Mouse (Mus musculus) ES-Bruce4 (cell line): ENCODE data around the gene Pck1.
A peak's percentile ranks its signal among the peaks of the same experiment; 100 is the strongest.

Experiments used
- CTCF ChIP-seq: IDR thresholded peaks from one replicate; pipeline ENCODE4 v1.8.1; 2011; ENCODE audit warnings: low read depth, low read length
- POLR2A ChIP-seq: IDR thresholded peaks from one replicate; pipeline ENCODE4 v1.8.1; 2011; ENCODE audit warnings: low read length; ENCODE audit not compliant: insufficient read depth

- no peak for TF ChIP-seq POLR2A
- peak; percentile 57 for TF ChIP-seq CTCF
These were observed 45.7 kb upstream of the Pck1 start for GRCm38 (mm10) chr2:173106889-173107785.
